8 mouse cellular contexts compared by ENCODE assay signal in genomic region chr1:18057003-18057402, GRCm38 (mm10).
DNase-seq lines count a peak whose midpoint lies in the region; ATAC-seq and TF ChIP-seq lines count a peak whose summit lies in the region.
"Not testable (repeated sequence)": the region's sequence is repeated elsewhere in the genome, so short reads cannot be mapped to it uniquely, and the experiment has no call there.

No protein-coding gene starts in this region.

- not testable (repeated sequence) for ATAC-seq in embryonic facial prominence, embryonic 12.5 days (ENCODE audit: insufficient number of reproducible peaks, insufficient read depth, low FRiP score, low TSS enrichment); forebrain, postnatal 0 days; hindbrain, embryonic 12.5 days (ENCODE audit: low FRiP score); kidney, embryonic 16.5 days (ENCODE audit: low FRiP score, low TSS enrichment); midbrain, postnatal 0 days (ENCODE audit: low FRiP score); stomach, embryonic 15.5 days (ENCODE audit: insufficient read depth, low FRiP score, low read depth)

- TF ChIP-seq CTCF in forebrain, postnatal 0 days (IDR thresholded peaks at IDR 0.05; ENCODE audit: low read depth); liver, adult 2 months (IDR thresholded peaks at IDR 0.05; ENCODE audit: low read depth, low read length); midbrain, postnatal 0 days (IDR thresholded peaks at IDR 0.05): not testable (repeated sequence)

- DNase-seq in ZHBTc4 (ENCODE audit: low read depth, low spot score): peak; percentile 36
- not testable (repeated sequence) for DNase-seq in forebrain, postnatal 0 days; midbrain, postnatal 0 days (ENCODE audit: low spot score)
- peak; percentile 14 for DNase-seq in liver, adult 2 months (ENCODE audit: extremely low read depth, low read depth, low spot score)

- WGBS in embryonic facial prominence, embryonic 12.5 days: 7% methylated on average over 11 of the region's 11 CpGs
- WGBS in forebrain, postnatal 0 days: 8% methylated on average over 11 of the region's 11 CpGs
- 5% methylated on average over 11 of the region's 11 CpGs for WGBS in hindbrain, embryonic 12.5 days
- 6% methylated on average over 11 of the region's 11 CpGs for WGBS in kidney, embryonic 16.5 days
- WGBS in liver, adult 2 months: 9% methylated on average over 11 of the region's 11 CpGs
- 6% methylated on average over 11 of the region's 11 CpGs for WGBS in midbrain, postnatal 0 days
- 8% methylated on average over 11 of the region's 11 CpGs for WGBS in stomach, embryonic 15.5 days

- not testable (repeated sequence) for H3K9me3 ChIP-seq in embryonic facial prominence, embryonic 12.5 days; forebrain, postnatal 0 days (ENCODE audit: low read length); hindbrain, embryonic 12.5 days (replicated peaks); kidney, embryonic 16.5 days (ENCODE audit: low read length); midbrain, postnatal 0 days (ENCODE audit: low read length); stomach, embryonic 15.5 days

- H3K9ac ChIP-seq in embryonic facial prominence, embryonic 12.5 days; hindbrain, embryonic 12.5 days; kidney, embryonic 16.5 days (replicated peaks; ENCODE audit: low read length); liver, adult 2 months (ENCODE audit: low read depth, low read length); stomach, embryonic 15.5 days: not testable (repeated sequence)
- H3K9ac ChIP-seq in forebrain, postnatal 0 days: 0 out of 2 replicates have a peak overlapping the region, but pooled peaks have one; percentile 18
- H3K9ac ChIP-seq in midbrain, postnatal 0 days (replicated peaks; ENCODE audit: low read length, poor library complexity, severe bottlenecking): 0 out of 2 replicates have a peak overlapping the region, but pooled peaks have one; percentile 83

- TF ChIP-seq POLR2A in liver, adult 2 months (IDR thresholded peaks at IDR 0.05; ENCODE audit: extremely low read depth, insufficient read depth, low read length): not testable (repeated sequence)

- H3K27ac ChIP-seq in embryonic facial prominence, embryonic 12.5 days; forebrain, postnatal 0 days (ENCODE audit: low read depth, low read length); hindbrain, embryonic 12.5 days; kidney, embryonic 16.5 days (ENCODE audit: low read length); liver, adult 2 months (replicated peaks; ENCODE audit: insufficient read depth, low read depth, low read length); midbrain, postnatal 0 days (ENCODE audit: low read depth, low read length); stomach, embryonic 15.5 days: not testable (repeated sequence)

- not testable (repeated sequence) for H3K79me2 ChIP-seq in liver, adult 2 months (ENCODE audit: control insufficient read depth, insufficient read depth, low read length)

- peak overlapping the region; percentile 61; the same call in 1 of the 2 replicates for H3K4me3 ChIP-seq in embryonic facial prominence, embryonic 12.5 days
- peak overlapping the region; percentile 71 for H3K4me3 ChIP-seq in forebrain, postnatal 0 days (ENCODE audit: low read depth, low read length)
- peak overlapping the region; percentile 65 for H3K4me3 ChIP-seq in hindbrain, embryonic 12.5 days
- peak overlapping the region; percentile 60; the same call in 1 of the 2 replicates for H3K4me3 ChIP-seq in kidney, embryonic 16.5 days (ENCODE audit: low read length)
- H3K4me3 ChIP-seq in liver, adult 2 months (ENCODE audit: insufficient read depth, low read depth, low read length): not testable (repeated sequence)
- H3K4me3 ChIP-seq in midbrain, postnatal 0 days (ENCODE audit: low read depth, low read length): peak overlapping the region; percentile 78
- H3K4me3 ChIP-seq in stomach, embryonic 15.5 days (replicated peaks): peak overlapping the region; percentile 50; the same call in 1 of the 2 replicates

- peak overlapping the region; percentile 98 for H3K4me2 ChIP-seq in embryonic facial prominence, embryonic 12.5 days (replicated peaks)
- H3K4me2 ChIP-seq in forebrain, postnatal 0 days (ENCODE audit: low read depth): peak overlapping the region; percentile 94
- peak overlapping the region; percentile 95 for H3K4me2 ChIP-seq in hindbrain, embryonic 12.5 days (replicated peaks)
- H3K4me2 ChIP-seq in kidney, embryonic 16.5 days (replicated peaks; ENCODE audit: low read depth, low read length): peak overlapping the region; percentile 97
- H3K4me2 ChIP-seq in midbrain, postnatal 0 days (ENCODE audit: low read depth, low read length, poor library complexity, severe bottlenecking): peak overlapping the region; percentile 88
- H3K4me2 ChIP-seq in stomach, embryonic 15.5 days: peak overlapping the region; percentile 96

- H3K4me1 ChIP-seq in embryonic facial prominence, embryonic 12.5 days; forebrain, postnatal 0 days (ENCODE audit: insufficient read depth); kidney, embryonic 16.5 days (ENCODE audit: insufficient read depth, low read length); liver, adult 2 months (ENCODE audit: control insufficient read depth, insufficient read depth, low read length); midbrain, postnatal 0 days (ENCODE audit: insufficient read depth, low read length); stomach, embryonic 15.5 days: not testable (repeated sequence)
- H3K4me1 ChIP-seq in hindbrain, embryonic 12.5 days: peaks cover 13% of the 10 kb centered on the region; the same call in 1 of the 2 replicates

- H3K27me3 ChIP-seq in embryonic facial prominence, embryonic 12.5 days: peaks cover 33% of the 10 kb centered on the region
- H3K27me3 ChIP-seq in forebrain, postnatal 0 days (ENCODE audit: insufficient read depth, low read length): not testable (repeated sequence)
- peaks cover 40% of the 10 kb centered on the region for H3K27me3 ChIP-seq in hindbrain, embryonic 12.5 days
- peaks cover 36% of the 10 kb centered on the region for H3K27me3 ChIP-seq in kidney, embryonic 16.5 days (ENCODE audit: insufficient read depth, low read length)
- H3K27me3 ChIP-seq in liver, adult 2 months (ENCODE audit: control insufficient read depth, insufficient read depth, low read length): peaks cover 12% of the 10 kb centered on the region
- H3K27me3 ChIP-seq in midbrain, postnatal 0 days (ENCODE audit: insufficient read depth, low read length): peaks cover 13% of the 10 kb centered on the region; the same call in 1 of the 2 replicates
- H3K27me3 ChIP-seq in stomach, embryonic 15.5 days (replicated peaks): peaks cover 30% of the 10 kb centered on the region

- not testable (repeated sequence) for H3K36me3 ChIP-seq in embryonic facial prominence, embryonic 12.5 days; forebrain, postnatal 0 days (ENCODE audit: insufficient read depth); hindbrain, embryonic 12.5 days; kidney, embryonic 16.5 days (ENCODE audit: insufficient read depth, low read length); liver, adult 2 months (ENCODE audit: control insufficient read depth, insufficient read depth, low read length); midbrain, postnatal 0 days (ENCODE audit: insufficient read depth, low read length); stomach, embryonic 15.5 days
